Mouse (Mus musculus): ENCODE results near the gene Dnajc25. TPM values are rescaled to one million over a fixed set of nuclear protein-coding genes. Genes with fewer than 3 reads are reported as not detected.
A peak's percentile ranks its signal among the peaks of the same experiment; 100 is the strongest.

Gene Dnajc25
- total RNA-seq, 2 experiments from 2014 or later, result 5.5 to 6.1 TPM

- no peak overlapping the region for H3K4me3 ChIP-seq
- TF ChIP-seq CTCF (conservative IDR thresholded peaks at IDR 0.05), result no peak
- no peak overlapping the region for H3K27ac ChIP-seq
- DNase-seq (ENCODE audit: low spot score in 2 of 2), result no peak
These were observed 4.0 kb upstream of the Dnajc25 start for GRCm38 (mm10) chr4:58990609-58991434.

- no peak overlapping the region for H3K4me3 ChIP-seq
- no peak for TF ChIP-seq CTCF (conservative IDR thresholded peaks at IDR 0.05)
- no peak for DNase-seq (ENCODE audit: low spot score in 2 of 2)
- H3K27ac ChIP-seq, result no peak overlapping the region
These were observed 2.7 kb upstream of the Dnajc25 start for GRCm38 (mm10) chr4:58992195-58992594.

GRCm38 (mm10) chr4:58995251-58995693 is 410 bp downstream of the Dnajc25 start:
- Histone ChIP-seq H3K27ac (no peak overlapping the region), H3K4me3 (no peak overlapping the region)
- no peak for DNase-seq (ENCODE audit: low spot score in 2 of 2)
- no peak for TF ChIP-seq CTCF (conservative IDR thresholded peaks at IDR 0.05)

- DNase-seq (ENCODE audit: low spot score in 2 of 2), result no peak
- no peak overlapping the region for H3K4me3 ChIP-seq
- TF ChIP-seq CTCF (conservative IDR thresholded peaks at IDR 0.05), result no peak
- no peak overlapping the region for H3K27ac ChIP-seq
These were observed 2.2 kb downstream of the Dnajc25 start for GRCm38 (mm10) chr4:58997081-58997480.

GRCm38 (mm10) chr4:58998688-58999087 is 3.8 kb downstream of the Dnajc25 start:
- TF ChIP-seq CTCF (conservative IDR thresholded peaks at IDR 0.05), result no peak
- H3K4me3 ChIP-seq, result no peak overlapping the region
- no peak for DNase-seq (ENCODE audit: low spot score in 2 of 2)
- no peak overlapping the region for H3K27ac ChIP-seq

GRCm38 (mm10) chr4:58999686-59000085 is 4.8 kb downstream of the Dnajc25 start:
- DNase-seq (ENCODE audit: low spot score in 2 of 2), result peak; percentile 77
- TF ChIP-seq CTCF (conservative IDR thresholded peaks at IDR 0.05), result peak; percentile 98
- no peak overlapping the region for H3K4me3 ChIP-seq
- no peak overlapping the region for H3K27ac ChIP-seq

GRCm38 (mm10) chr4:59000614-59001013 is 5.8 kb downstream of the Dnajc25 start:
- DNase-seq (ENCODE audit: low spot score in 2 of 2), result peak in 1 of 2 experiments; percentile 16
- TF ChIP-seq CTCF (conservative IDR thresholded peaks at IDR 0.05), result peak; percentile 65
- Histone ChIP-seq H3K27ac (no peak overlapping the region), H3K4me3 (no peak overlapping the region)

- H3K4me3 ChIP-seq, result peak within 1 kb of the TSS; percentile 86
- peak; percentile 91 to 93 for DNase-seq (ENCODE audit: low spot score in 2 of 2)
- peak within 1 kb of the TSS; percentile 91 for H3K27ac ChIP-seq
- TF ChIP-seq CTCF (conservative IDR thresholded peaks at IDR 0.05), result no peak
These were observed 8.3 kb downstream of the Dnajc25 start, which contains the start of gene Gm20503 for GRCm38 (mm10) chr4:59002948-59003805. Gene Gm20503 (plus strand): TSS chr4:59003210.

GRCm38 (mm10) chr4:59003806-59004200 is 8.9 kb downstream of the Dnajc25 start:
- DNase-seq (ENCODE audit: low spot score in 2 of 2), result no peak
- TF ChIP-seq CTCF (conservative IDR thresholded peaks at IDR 0.05), result no peak
- 0 out of 2 replicates have a peak overlapping the region, but pooled peaks have one; percentile 91 for H3K27ac ChIP-seq
- H3K4me3 ChIP-seq, result peak overlapping the region; percentile 86

GRCm38 (mm10) chr4:59006211-59006610 is 11.3 kb downstream of the Dnajc25 start:
- no peak for TF ChIP-seq CTCF (conservative IDR thresholded peaks at IDR 0.05)
- Histone ChIP-seq H3K27ac (no peak overlapping the region), H3K4me3 (no peak overlapping the region)
- DNase-seq (ENCODE audit: low spot score in 2 of 2), result no peak

GRCm38 (mm10) chr4:59007016-59007415 is 12.2 kb downstream of the Dnajc25 start:
- no peak overlapping the region for H3K4me3 ChIP-seq
- no peak overlapping the region for H3K27ac ChIP-seq
- TF ChIP-seq CTCF (conservative IDR thresholded peaks at IDR 0.05), result 0 out of 2 replicates have a peak, but pooled peaks have one; percentile 4
- DNase-seq (ENCODE audit: low spot score in 2 of 2), result no peak

- TF ChIP-seq CTCF (conservative IDR thresholded peaks at IDR 0.05), result no peak
- H3K4me3 ChIP-seq, result no peak overlapping the region
- no peak for DNase-seq (ENCODE audit: low spot score in 2 of 2)
- H3K27ac ChIP-seq, result no peak overlapping the region
These were observed 13.1 kb downstream of the Dnajc25 start for GRCm38 (mm10) chr4:59007974-59008373.

GRCm38 (mm10) chr4:59009186-59009585 is 14.3 kb downstream of the Dnajc25 start:
- no peak for DNase-seq (ENCODE audit: low spot score in 2 of 2)
- no peak overlapping the region for H3K27ac ChIP-seq
- no peak for TF ChIP-seq CTCF (conservative IDR thresholded peaks at IDR 0.05)
- no peak overlapping the region for H3K4me3 ChIP-seq

Data from layer of hippocampus, adult 2 months (tissue).